Mouse (Mus musculus): ENCODE measurements around the gene Chst14. TPM values are rescaled to one million over a fixed set of nuclear protein-coding genes. Genes with fewer than 3 reads are reported as not detected.

Gene Chst14
- polyA plus RNA-seq, 1 experiment, result 25.4 TPM

GRCm38 (mm10) chr2:118963676-118964012 lies 37.3 kb downstream of the Chst14 start:
- no peak for TF ChIP-seq MYOD1 (IDR thresholded peaks at IDR 0.05; ENCODE audit: control insufficient read depth in 1 of 3, insufficient read length in 2 of 3, low read depth in 2 of 3)
- no peak for TF ChIP-seq CEBPB (IDR thresholded peaks at IDR 0.05; ENCODE audit: insufficient read depth, poor library complexity, severe bottlenecking)
- no peak for TF ChIP-seq MYOG (IDR thresholded peaks at IDR 0.05; ENCODE audit: control insufficient read depth in 1 of 3, insufficient read depth in 1 of 3, insufficient read length in 2 of 3, low read depth in 2 of 3)
- TF ChIP-seq POLR2A (IDR thresholded peaks at IDR 0.05; ENCODE audit: insufficient read length, low read depth), result no peak
- no peak for TF ChIP-seq TCF3 (IDR thresholded peaks at IDR 0.05; ENCODE audit: insufficient read length, low read depth)
- TF ChIP-seq E2F4 (IDR thresholded peaks at IDR 0.05; ENCODE audit: insufficient read depth), result no peak
- TF ChIP-seq TCF12 (IDR thresholded peaks at IDR 0.05; ENCODE audit: insufficient read depth, poor library complexity, severe bottlenecking), result no peak
- no peak overlapping the region for H3K4me2 ChIP-seq (ENCODE audit: low read depth)
- no peaks in the 10 kb centered on the region for H3K27me3 ChIP-seq (ENCODE audit: control insufficient read depth, insufficient read depth, insufficient read length)
- no peak overlapping the region for H3ac ChIP-seq (ENCODE audit: control insufficient read depth, insufficient read length)
- no peaks in the 10 kb centered on the region for H3K36me3 ChIP-seq (ENCODE audit: control insufficient read depth, insufficient read depth)
- H3K79me2 ChIP-seq (ENCODE audit: control insufficient read depth, insufficient read depth), result no peaks in the 10 kb centered on the region
- H3K4me3 ChIP-seq, result no peak overlapping the region

GRCm38 (mm10) chr2:118969585-118970147 lies 43.4 kb downstream of the Chst14 start:
- H3K27me3 ChIP-seq (ENCODE audit: control insufficient read depth, insufficient read depth, insufficient read length), result no peaks in the 10 kb centered on the region
- H3K4me3 ChIP-seq, result no peak overlapping the region
- H3K36me3 ChIP-seq (ENCODE audit: control insufficient read depth, insufficient read depth), result no peaks in the 10 kb centered on the region
- no peak overlapping the region for H3ac ChIP-seq (ENCODE audit: control insufficient read depth, insufficient read length)
- no peak for TF ChIP-seq MYOD1 (IDR thresholded peaks at IDR 0.05; ENCODE audit: control insufficient read depth in 1 of 3, insufficient read length in 2 of 3, low read depth in 2 of 3)
- no peak for TF ChIP-seq REST (IDR thresholded peaks at IDR 0.05; ENCODE audit: insufficient read depth, insufficient read length)
- TF ChIP-seq POLR2AphosphoS2 (IDR thresholded peaks at IDR 0.05; ENCODE audit: insufficient read length, low read depth), result no peak
- no peak for TF ChIP-seq MYOG (IDR thresholded peaks at IDR 0.05; ENCODE audit: control insufficient read depth in 1 of 3, insufficient read depth in 1 of 3, insufficient read length in 2 of 3, low read depth in 2 of 3)
- no peak for TF ChIP-seq POLR2A (IDR thresholded peaks at IDR 0.05; ENCODE audit: insufficient read length, low read depth)
- TF ChIP-seq USF1 (IDR thresholded peaks at IDR 0.05; ENCODE audit: low read depth), result no peak
- no peak for TF ChIP-seq MAX (IDR thresholded peaks at IDR 0.05; ENCODE audit: low read depth)
- no peak for TF ChIP-seq TCF12 (IDR thresholded peaks at IDR 0.05; ENCODE audit: insufficient read depth, poor library complexity, severe bottlenecking)
- no peak for TF ChIP-seq E2F4 (IDR thresholded peaks at IDR 0.05; ENCODE audit: insufficient read depth)
- no peak for TF ChIP-seq CEBPB (IDR thresholded peaks at IDR 0.05; ENCODE audit: insufficient read depth, poor library complexity, severe bottlenecking)
- no peak for TF ChIP-seq TCF3 (IDR thresholded peaks at IDR 0.05; ENCODE audit: insufficient read length, low read depth)
- TF ChIP-seq SRF (IDR thresholded peaks at IDR 0.05; ENCODE audit: control insufficient read depth, insufficient read length, low read depth), result no peak
- H3K4me2 ChIP-seq (ENCODE audit: low read depth), result no peak overlapping the region
- H3K79me2 ChIP-seq (ENCODE audit: control insufficient read depth, insufficient read depth), result no peaks in the 10 kb centered on the region

GRCm38 (mm10) chr2:118972048-118972447 lies 45.8 kb downstream of the Chst14 start:
- H3K79me2 ChIP-seq (ENCODE audit: control insufficient read depth, insufficient read depth), result no peaks in the 10 kb centered on the region
- no peaks in the 10 kb centered on the region for H3K36me3 ChIP-seq (ENCODE audit: control insufficient read depth, insufficient read depth)
- TF ChIP-seq POLR2A (IDR thresholded peaks at IDR 0.05; ENCODE audit: insufficient read length, low read depth), result no peak
- TF ChIP-seq E2F4 (IDR thresholded peaks at IDR 0.05; ENCODE audit: insufficient read depth), result no peak
- TF ChIP-seq MYOD1 (IDR thresholded peaks at IDR 0.05; ENCODE audit: control insufficient read depth in 1 of 3, insufficient read length in 2 of 3, low read depth in 2 of 3), result no peak
- no peak for TF ChIP-seq REST (IDR thresholded peaks at IDR 0.05; ENCODE audit: insufficient read depth, insufficient read length)
- no peak for TF ChIP-seq SRF (IDR thresholded peaks at IDR 0.05; ENCODE audit: control insufficient read depth, insufficient read length, low read depth)
- TF ChIP-seq POLR2AphosphoS2 (IDR thresholded peaks at IDR 0.05; ENCODE audit: insufficient read length, low read depth), result no peak
- H3K4me3 ChIP-seq, result no peak overlapping the region
- no peaks in the 10 kb centered on the region for H3K27me3 ChIP-seq (ENCODE audit: control insufficient read depth, insufficient read depth, insufficient read length)
- H3ac ChIP-seq (ENCODE audit: control insufficient read depth, insufficient read length), result no peak overlapping the region
- no peak overlapping the region for H3K4me2 ChIP-seq (ENCODE audit: low read depth)

- no peak overlapping the region for H3ac ChIP-seq (ENCODE audit: control insufficient read depth, insufficient read length)
- peak overlapping the region; percentile 77 for H3K4me2 ChIP-seq (ENCODE audit: low read depth)
- no peaks in the 10 kb centered on the region for H3K79me2 ChIP-seq (ENCODE audit: control insufficient read depth, insufficient read depth)
- TF ChIP-seq E2F4 (IDR thresholded peaks at IDR 0.05; ENCODE audit: insufficient read depth) (no peak), POLR2A (IDR thresholded peaks at IDR 0.05; ENCODE audit: insufficient read length, low read depth) (peak; percentile 18)
- H3K27me3 ChIP-seq (ENCODE audit: control insufficient read depth, insufficient read depth, insufficient read length), result no peaks in the 10 kb centered on the region
- H3K36me3 ChIP-seq (ENCODE audit: control insufficient read depth, insufficient read depth), result no peaks in the 10 kb centered on the region
- H3K4me3 ChIP-seq, result no peak overlapping the region
These were observed 46.5 kb downstream of the Chst14 start for GRCm38 (mm10) chr2:118972687-118973376.

GRCm38 (mm10) chr2:118975855-118976254 lies 49.6 kb downstream of the Chst14 start:
- H3K36me3 ChIP-seq (ENCODE audit: control insufficient read depth, insufficient read depth), result no peaks in the 10 kb centered on the region
- peak overlapping the region; percentile 96 for H3K4me2 ChIP-seq (ENCODE audit: low read depth)
- peak overlapping the region; percentile 20 for H3K4me3 ChIP-seq
- H3ac ChIP-seq (ENCODE audit: control insufficient read depth, insufficient read length), result peak overlapping the region; percentile 16
- H3K79me2 ChIP-seq (ENCODE audit: control insufficient read depth, insufficient read depth), result no peaks in the 10 kb centered on the region
- H3K27me3 ChIP-seq (ENCODE audit: control insufficient read depth, insufficient read depth, insufficient read length), result no peaks in the 10 kb centered on the region
- TF ChIP-seq MYOG (IDR thresholded peaks at IDR 0.05; ENCODE audit: control insufficient read depth in 1 of 3, insufficient read depth in 1 of 3, insufficient read length in 2 of 3, low read depth in 2 of 3), result no peak
- TF ChIP-seq POLR2AphosphoS2 (IDR thresholded peaks at IDR 0.05; ENCODE audit: insufficient read length, low read depth), result no peak
- TF ChIP-seq E2F4 (IDR thresholded peaks at IDR 0.05; ENCODE audit: insufficient read depth), result no peak
- no peak for TF ChIP-seq SRF (IDR thresholded peaks at IDR 0.05; ENCODE audit: control insufficient read depth, insufficient read length, low read depth)
- TF ChIP-seq POLR2A (IDR thresholded peaks at IDR 0.05; ENCODE audit: insufficient read length, low read depth), result no peak
- no peak for TF ChIP-seq CEBPB (IDR thresholded peaks at IDR 0.05; ENCODE audit: insufficient read depth, poor library complexity, severe bottlenecking)
- no peak for TF ChIP-seq MAX (IDR thresholded peaks at IDR 0.05; ENCODE audit: low read depth)
- TF ChIP-seq MYOD1 (IDR thresholded peaks at IDR 0.05; ENCODE audit: control insufficient read depth in 1 of 3, insufficient read length in 2 of 3, low read depth in 2 of 3), result no peak
- TF ChIP-seq TCF3 (IDR thresholded peaks at IDR 0.05; ENCODE audit: insufficient read length, low read depth), result no peak
- TF ChIP-seq REST (IDR thresholded peaks at IDR 0.05; ENCODE audit: insufficient read depth, insufficient read length), result no peak
